Mouse (Mus musculus): ENCODE results near the gene Pold4. TPM values are rescaled to one million over a fixed set of nuclear protein-coding genes. Genes with fewer than 3 reads are reported as not detected.

Pold4 gene
- polyA plus RNA-seq, 2 experiments, result 12.9 to 15.2 TPM

DNA sequence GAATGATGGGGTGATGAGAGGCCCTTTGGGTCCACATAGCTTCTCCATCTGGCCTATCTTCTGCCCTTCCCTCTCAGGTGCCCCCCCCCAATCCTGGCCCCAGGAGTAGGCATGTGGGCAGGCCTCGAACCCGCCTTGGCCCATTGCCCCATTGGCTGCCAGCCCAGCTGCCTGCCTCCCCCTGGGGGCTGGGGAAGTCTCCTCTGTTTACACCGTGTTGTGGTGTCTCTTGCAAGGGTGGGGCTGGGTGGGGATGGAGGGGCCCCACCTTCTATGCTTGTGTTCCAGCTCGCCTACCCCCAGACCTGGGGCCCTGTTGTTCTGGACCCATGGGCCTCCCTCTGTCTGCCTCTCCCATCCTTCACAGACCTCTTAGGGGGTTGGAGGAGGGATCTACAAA is 11.3 kb upstream of the Pold4 start:
- 35% methylated on average over 4 of the region's 4 CpGs for WGBS (ENCODE audit: insufficient replicate concordance)
- Histone ChIP-seq H3K9me3 (ENCODE audit: control insufficient read depth, low read length) (no peaks in the 10 kb centered on the region), H3K4me1 (replicated peaks; ENCODE audit: control insufficient read depth in 2 of 2, insufficient read depth in 2 of 2, low read length in 1 of 2) (peaks cover 0 to 10% of the 10 kb centered on the region in 2 experiments; a peak in 3 of 4 replicates), H3K4me2 (ENCODE audit: low read depth) (no peak overlapping the region), H3K27me3 (ENCODE audit: control insufficient read depth, insufficient read depth, low read length) (peaks cover 27% of the 10 kb centered on the region), H3K27ac (no peak overlapping the region), H3K9ac (replicated peaks) (no peak overlapping the region), H3K4me3 (ENCODE audit: insufficient read depth in 1 of 2, low read depth in 2 of 2, low read length in 2 of 2) (no peak overlapping the region), H3K36me3 (replicated peaks; ENCODE audit: control insufficient read depth, insufficient read depth, low read depth) (no peaks in the 10 kb centered on the region)
- peak; percentile 15; the same call in 1 of the 2 replicates for ATAC-seq (ENCODE audit: insufficient read depth)
- TF ChIP-seq CTCF (IDR thresholded peaks at IDR 0.05; ENCODE audit: low read depth), result no peak
- no peak for TF ChIP-seq EP300 (IDR thresholded peaks at IDR 0.05; ENCODE audit: low read depth)
- DNase-seq (ENCODE audit: low read depth in 3 of 3, low spot score in 3 of 3), result no peak

DNA sequence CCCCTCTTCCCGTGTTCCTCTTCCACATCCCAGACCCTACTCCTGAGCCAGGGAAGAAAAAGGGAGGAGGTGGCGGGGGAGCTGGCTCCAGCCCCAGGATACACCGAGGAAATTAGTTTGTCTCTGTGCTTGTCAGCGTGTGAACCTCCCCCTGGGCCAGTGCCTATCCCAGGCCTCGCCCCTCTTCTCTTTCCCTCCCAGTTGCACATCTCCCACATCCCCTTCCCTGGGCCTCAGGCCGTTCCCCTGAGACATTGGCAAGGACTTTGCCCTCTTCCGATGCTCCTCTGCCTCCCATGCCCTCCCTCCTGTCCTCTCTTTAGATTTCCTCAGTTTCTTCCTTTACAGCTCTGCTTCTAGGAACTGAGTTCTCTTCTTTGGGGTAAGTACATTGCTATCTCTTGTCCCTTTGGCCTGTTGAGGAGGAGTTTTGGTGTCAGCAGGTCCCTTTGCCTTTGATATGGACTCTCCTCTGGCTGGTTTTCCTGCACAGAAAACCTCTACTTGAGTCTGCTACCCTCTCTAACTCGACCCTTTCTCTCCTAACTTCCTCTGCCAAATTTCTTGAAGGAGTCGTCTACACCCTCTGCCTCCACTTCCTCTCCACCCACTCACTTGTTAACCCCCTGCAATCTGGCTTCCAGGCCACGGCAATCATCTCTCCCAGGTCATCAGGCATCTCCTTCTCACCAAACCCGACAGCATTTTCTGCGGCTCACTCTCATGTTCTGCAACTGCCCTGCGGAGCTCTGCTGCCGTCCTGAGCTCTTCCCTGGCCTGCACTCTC is 10.5 kb upstream of the Pold4 start:
- ATAC-seq (ENCODE audit: insufficient read depth) (no peak), DNase-seq (ENCODE audit: low read depth in 3 of 3, low spot score in 3 of 3) (no peak)
- Histone ChIP-seq H3K9me3 (ENCODE audit: control insufficient read depth, low read length) (no peaks in the 10 kb centered on the region), H3K4me3 (ENCODE audit: insufficient read depth in 1 of 2, low read depth in 2 of 2, low read length in 2 of 2) (no peak overlapping the region), H3K4me2 (ENCODE audit: low read depth) (no peak overlapping the region), H3K27me3 (ENCODE audit: control insufficient read depth, insufficient read depth, low read length) (peaks cover 19% of the 10 kb centered on the region), H3K36me3 (replicated peaks; ENCODE audit: control insufficient read depth, insufficient read depth, low read depth) (no peaks in the 10 kb centered on the region), H3K27ac (no peak overlapping the region), H3K9ac (replicated peaks) (no peak overlapping the region), H3K4me1 (replicated peaks; ENCODE audit: control insufficient read depth in 2 of 2, insufficient read depth in 2 of 2, low read length in 1 of 2) (peaks cover 0 to 10% of the 10 kb centered on the region in 2 experiments; a peak in 3 of 4 replicates)
- TF ChIP-seq EP300 (IDR thresholded peaks at IDR 0.05; ENCODE audit: low read depth), result no peak
- no peak for TF ChIP-seq CTCF (IDR thresholded peaks at IDR 0.05; ENCODE audit: low read depth)
- 28% methylated on average over 14 of the region's 14 CpGs for WGBS (ENCODE audit: insufficient replicate concordance)

DNA sequence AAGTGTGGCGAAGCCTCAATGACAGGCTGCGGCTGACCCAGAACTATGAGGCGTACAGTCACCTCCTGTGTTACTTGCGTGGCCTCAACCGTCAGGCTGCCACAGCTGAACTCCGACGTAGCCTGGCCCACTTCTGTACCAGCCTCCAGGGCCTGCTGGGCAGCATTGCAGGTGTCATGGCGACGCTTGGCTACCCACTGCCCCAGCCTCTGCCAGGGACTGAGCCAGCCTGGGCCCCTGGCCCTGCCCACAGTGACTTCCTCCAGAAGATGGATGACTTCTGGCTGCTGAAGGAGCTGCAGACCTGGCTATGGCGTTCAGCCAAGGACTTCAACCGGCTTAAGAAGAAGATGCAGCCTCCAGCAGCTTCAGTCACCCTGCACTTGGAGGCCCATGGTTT is 9.5 kb upstream of the Pold4 start:
- no peak overlapping the region for H3K27ac ChIP-seq
- peaks cover 12% of the 10 kb centered on the region for H3K27me3 ChIP-seq (ENCODE audit: control insufficient read depth, insufficient read depth, low read length)
- no peaks in the 10 kb centered on the region for H3K9me3 ChIP-seq (ENCODE audit: control insufficient read depth, low read length)
- ATAC-seq (ENCODE audit: insufficient read depth) (no peak), DNase-seq (ENCODE audit: low read depth in 3 of 3, low spot score in 3 of 3) (no peak)
- H3K4me1 ChIP-seq (replicated peaks; ENCODE audit: control insufficient read depth in 2 of 2, insufficient read depth in 2 of 2, low read length in 1 of 2), result peaks cover 0 to 8% of the 10 kb centered on the region in 2 experiments; a peak in 3 of 4 replicates
- H3K36me3 ChIP-seq (replicated peaks; ENCODE audit: control insufficient read depth, insufficient read depth, low read depth), result no peaks in the 10 kb centered on the region
- TF ChIP-seq EP300 (IDR thresholded peaks at IDR 0.05; ENCODE audit: low read depth) (no peak), CTCF (IDR thresholded peaks at IDR 0.05; ENCODE audit: low read depth) (no peak)
- no peak overlapping the region for H3K9ac ChIP-seq (replicated peaks)
- 48% methylated on average over 11 of the region's 11 CpGs for WGBS (ENCODE audit: insufficient replicate concordance)
- H3K4me2 ChIP-seq (ENCODE audit: low read depth), result no peak overlapping the region
- no peak overlapping the region for H3K4me3 ChIP-seq (ENCODE audit: insufficient read depth in 1 of 2, low read depth in 2 of 2, low read length in 2 of 2)

DNA sequence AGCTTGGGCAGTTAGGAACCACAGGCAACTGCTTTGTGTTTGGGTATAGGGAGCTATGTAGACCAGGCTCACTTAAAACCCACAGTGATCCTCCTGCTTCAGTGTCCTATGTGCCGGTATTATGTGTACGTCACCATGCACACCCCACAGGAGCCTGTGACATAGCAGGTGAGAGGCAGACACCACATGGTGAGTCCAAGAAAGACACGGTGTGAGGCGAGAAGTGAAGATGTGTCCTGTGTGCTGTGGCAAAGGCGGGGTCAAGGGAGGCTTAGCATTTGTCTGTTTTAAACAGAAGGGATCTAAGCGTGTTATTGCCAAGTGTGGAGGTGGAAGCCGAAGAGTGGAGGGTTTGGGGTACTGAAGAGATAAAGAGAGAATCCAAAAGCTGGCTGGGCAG is 4.9 kb upstream of the Pold4 start:
- TF ChIP-seq EP300 (IDR thresholded peaks at IDR 0.05; ENCODE audit: low read depth), result no peak
- TF ChIP-seq CTCF (IDR thresholded peaks at IDR 0.05; ENCODE audit: low read depth), result no peak
- H3K36me3 ChIP-seq (replicated peaks; ENCODE audit: control insufficient read depth, insufficient read depth, low read depth), result no peaks in the 10 kb centered on the region
- H3K4me2 ChIP-seq (ENCODE audit: low read depth), result no peak overlapping the region
- ATAC-seq (ENCODE audit: insufficient read depth), result no peak
- no peak for DNase-seq (ENCODE audit: low read depth in 3 of 3, low spot score in 3 of 3)
- no peak overlapping the region for H3K9ac ChIP-seq (replicated peaks)
- no peak overlapping the region for H3K27ac ChIP-seq
- no peaks in the 10 kb centered on the region for H3K9me3 ChIP-seq (ENCODE audit: control insufficient read depth, low read length)
- WGBS (ENCODE audit: insufficient replicate concordance), result 66% methylated on average over 7 of the region's 7 CpGs
- peaks cover 2% of the 10 kb centered on the region; the same call in 1 of the 2 replicates for H3K27me3 ChIP-seq (ENCODE audit: control insufficient read depth, insufficient read depth, low read length)
- no peak overlapping the region for H3K4me3 ChIP-seq (ENCODE audit: insufficient read depth in 1 of 2, low read depth in 2 of 2, low read length in 2 of 2)
- peaks cover 0 to 7% of the 10 kb centered on the region in 2 experiments; a peak in 2 of 4 replicates for H3K4me1 ChIP-seq (replicated peaks; ENCODE audit: control insufficient read depth in 2 of 2, insufficient read depth in 2 of 2, low read length in 1 of 2)

DNA sequence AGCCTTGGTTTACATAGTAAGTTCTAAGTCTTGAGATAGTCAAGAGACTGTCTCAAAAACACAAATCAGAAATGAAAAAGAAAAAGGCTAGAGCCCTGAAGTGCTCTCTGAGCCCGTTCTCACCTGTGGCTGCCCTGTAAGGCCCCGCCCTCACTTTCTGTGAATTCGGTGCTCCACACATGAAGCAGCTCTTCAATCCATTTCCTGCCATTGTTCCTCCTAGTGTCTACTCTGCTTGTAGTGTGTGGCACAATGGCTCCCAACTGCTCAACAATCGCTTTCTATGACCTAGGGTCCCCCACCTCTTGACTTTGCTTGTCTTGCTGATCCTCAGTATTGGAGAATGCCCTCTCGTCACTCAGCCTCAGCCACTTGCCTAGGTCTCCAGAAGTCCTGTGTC is 4.3 kb upstream of the Pold4 start:
- peaks cover 3 to 10% of the 10 kb centered on the region in 2 experiments; a peak in 3 of 4 replicates for H3K4me1 ChIP-seq (replicated peaks; ENCODE audit: control insufficient read depth in 2 of 2, insufficient read depth in 2 of 2, low read length in 1 of 2)
- H3K9me3 ChIP-seq (ENCODE audit: control insufficient read depth, low read length), result no peaks in the 10 kb centered on the region
- no peak overlapping the region for H3K4me2 ChIP-seq (ENCODE audit: low read depth)
- no peaks in the 10 kb centered on the region for H3K36me3 ChIP-seq (replicated peaks; ENCODE audit: control insufficient read depth, insufficient read depth, low read depth)
- no peak overlapping the region for H3K4me3 ChIP-seq (ENCODE audit: insufficient read depth in 1 of 2, low read depth in 2 of 2, low read length in 2 of 2)
- 35% methylated on average over 5 of the region's 5 CpGs for WGBS (ENCODE audit: insufficient replicate concordance)
- TF ChIP-seq CTCF (IDR thresholded peaks at IDR 0.05; ENCODE audit: low read depth) (no peak), EP300 (IDR thresholded peaks at IDR 0.05; ENCODE audit: low read depth) (no peak)
- no peak overlapping the region for H3K9ac ChIP-seq (replicated peaks)
- no peak for ATAC-seq (ENCODE audit: insufficient read depth)
- peaks cover 2% of the 10 kb centered on the region; the same call in 1 of the 2 replicates for H3K27me3 ChIP-seq (ENCODE audit: control insufficient read depth, insufficient read depth, low read length)
- no peak for DNase-seq (ENCODE audit: low read depth in 3 of 3, low spot score in 3 of 3)
- H3K27ac ChIP-seq, result no peak overlapping the region

All from liver, embryonic 14.5 days (tissue).